Mouse (Mus musculus): Measurements from ENCODE around the gene M1ap.
A peak's percentile ranks its signal among the peaks of the same experiment; 100 is the strongest.

Gene M1ap

GRCm38 (mm10) chr6:83070311-83071219, 123.9 kb downstream of the M1ap start:
- no peak for DNase-seq (ENCODE audit: low spot score in 2 of 2)

GRCm38 (mm10) chr6:83071220-83071619, 124.5 kb downstream of the M1ap start:
- no peak for DNase-seq (ENCODE audit: low spot score in 2 of 2)

- no peak for DNase-seq (ENCODE audit: low spot score in 2 of 2)
These were observed 128.3 kb downstream of the M1ap start for GRCm38 (mm10) chr6:83074979-83075378.

- DNase-seq (ENCODE audit: low spot score in 2 of 2) = no peak
These were observed 131.1 kb downstream of the M1ap start, which contains the start of gene Pcgf1 for GRCm38 (mm10) chr6:83077630-83078323. TSS of gene Pcgf1 (plus strand) at chr6:83077869.

GRCm38 (mm10) chr6:83078324-83078858, 131.7 kb downstream of the M1ap start:
- DNase-seq (ENCODE audit: low spot score in 2 of 2) = peak; percentile 99 to 100

Data from frontal cortex, postnatal 25 days (tissue).